Mouse (Mus musculus): ENCODE results near the gene Pepd. TPM values are rescaled to one million over a fixed set of nuclear protein-coding genes. Genes with fewer than 3 reads are reported as not detected.
"Not testable (repeated sequence)": the region's sequence is repeated elsewhere in the genome, so short reads cannot be mapped to it uniquely, and the experiment has no call there.

Gene Pepd
- total and polyA plus RNA-seq, 3 experiments: 29.7 to 48.0 TPM; not detected in 1

- Histone ChIP-seq H3K9me3 (replicated peaks; ENCODE audit: insufficient read depth, low read length) (no peaks in the 10 kb centered on the region), H3K4me1 (ENCODE audit: control insufficient read depth in 1 of 2, insufficient read depth in 2 of 2, low read length in 2 of 2) (peaks cover 0 to 7% of the 10 kb centered on the region in 2 experiments; a peak in 2 of 4 replicates), H3K4me3 (ENCODE audit: control insufficient read depth in 1 of 2, insufficient read depth in 1 of 2, low read depth in 2 of 2, low read length in 2 of 2) (no peak overlapping the region), H3K27ac (ENCODE audit: control insufficient read depth, low read depth, low read length) (no peak overlapping the region), H3K79me2 (ENCODE audit: control insufficient read depth, insufficient read depth, low read length, poor library complexity) (no peaks in the 10 kb centered on the region), H3K36me3 (ENCODE audit: control insufficient read depth in 1 of 2, insufficient read depth in 2 of 2, low read length in 2 of 2) (no peaks in the 10 kb centered on the region), H3K9ac (ENCODE audit: control insufficient read depth, low read depth, low read length, poor library complexity, severe bottlenecking) (no peak overlapping the region), H3K27me3 (ENCODE audit: control insufficient read depth in 1 of 2, insufficient read depth in 2 of 2, low read length in 2 of 2) (no peaks in the 10 kb centered on the region)
- TF ChIP-seq NRF1 (IDR thresholded peaks at IDR 0.05; ENCODE audit: insufficient read depth, low read depth, low read length, poor library complexity, severe bottlenecking): no peak
- no peak for TF ChIP-seq MAFK (IDR thresholded peaks at IDR 0.05; ENCODE audit: borderline replicate concordance, low read depth, low read length)
- TF ChIP-seq GATA1 (IDR thresholded peaks at IDR 0.05; ENCODE audit: low read depth, low read length): no peak
- no peak for TF ChIP-seq ZMIZ1 (IDR thresholded peaks at IDR 0.05; ENCODE audit: low read depth, low read length)
- DNase-seq (ENCODE audit: low read depth, low spot score): no peak
Measured at GRCm38 (mm10) chr7:34973877-34974276, 61.7 kb downstream of the Pepd start.

GRCm38 (mm10) chr7:34975913-34976312 is 63.7 kb downstream of the Pepd start:
- Histone ChIP-seq H3K27ac (ENCODE audit: control insufficient read depth, low read depth, low read length) (no peak overlapping the region), H3K4me1 (ENCODE audit: control insufficient read depth in 1 of 2, insufficient read depth in 2 of 2, low read length in 2 of 2) (no peaks in the 10 kb centered on the region), H3K36me3 (ENCODE audit: control insufficient read depth in 1 of 2, insufficient read depth in 2 of 2, low read length in 2 of 2) (no peaks in the 10 kb centered on the region), H3K79me2 (ENCODE audit: control insufficient read depth, insufficient read depth, low read length, poor library complexity) (no peaks in the 10 kb centered on the region), H3K27me3 (ENCODE audit: control insufficient read depth in 1 of 2, insufficient read depth in 2 of 2, low read length in 2 of 2) (no peaks in the 10 kb centered on the region), H3K9me3 (replicated peaks; ENCODE audit: insufficient read depth, low read length) (no peaks in the 10 kb centered on the region), H3K4me3 (ENCODE audit: control insufficient read depth in 1 of 2, insufficient read depth in 1 of 2, low read depth in 2 of 2, low read length in 2 of 2) (no peak overlapping the region), H3K9ac (ENCODE audit: control insufficient read depth, low read depth, low read length, poor library complexity, severe bottlenecking) (no peak overlapping the region)
- TF ChIP-seq ZC3H11A (IDR thresholded peaks at IDR 0.05; ENCODE audit: low read depth, low read length): no peak
- DNase-seq (ENCODE audit: low read depth, low spot score): no peak

GRCm38 (mm10) chr7:34977403-34977802 is 65.2 kb downstream of the Pepd start:
- H3K4me1 ChIP-seq (ENCODE audit: control insufficient read depth in 1 of 2, insufficient read depth in 2 of 2, low read length in 2 of 2): no peaks in the 10 kb centered on the region
- no peak overlapping the region for H3K4me3 ChIP-seq (ENCODE audit: control insufficient read depth in 1 of 2, insufficient read depth in 1 of 2, low read depth in 2 of 2, low read length in 2 of 2)
- H3K27me3 ChIP-seq (ENCODE audit: control insufficient read depth in 1 of 2, insufficient read depth in 2 of 2, low read length in 2 of 2): no peaks in the 10 kb centered on the region
- H3K9me3 ChIP-seq (replicated peaks; ENCODE audit: insufficient read depth, low read length): no peaks in the 10 kb centered on the region
- no peak overlapping the region for H3K27ac ChIP-seq (ENCODE audit: control insufficient read depth, low read depth, low read length)
- no peaks in the 10 kb centered on the region for H3K36me3 ChIP-seq (ENCODE audit: control insufficient read depth in 1 of 2, insufficient read depth in 2 of 2, low read length in 2 of 2)
- H3K9ac ChIP-seq (ENCODE audit: control insufficient read depth, low read depth, low read length, poor library complexity, severe bottlenecking): no peak overlapping the region
- no peak for TF ChIP-seq RCOR1 (IDR thresholded peaks at IDR 0.05; ENCODE audit: low read depth, low read length)
- H3K79me2 ChIP-seq (ENCODE audit: control insufficient read depth, insufficient read depth, low read length, poor library complexity): no peaks in the 10 kb centered on the region
- DNase-seq (ENCODE audit: low read depth, low spot score): no peak

- Histone ChIP-seq H3K4me1 (ENCODE audit: control insufficient read depth in 1 of 2, insufficient read depth in 2 of 2, low read length in 2 of 2) (peaks cover 0 to 8% of the 10 kb centered on the region in 2 experiments; a peak in 3 of 4 replicates), H3K9me3 (replicated peaks; ENCODE audit: insufficient read depth, low read length) (no peaks in the 10 kb centered on the region), H3K27me3 (ENCODE audit: control insufficient read depth in 1 of 2, insufficient read depth in 2 of 2, low read length in 2 of 2) (no peaks in the 10 kb centered on the region), H3K9ac (ENCODE audit: control insufficient read depth, low read depth, low read length, poor library complexity, severe bottlenecking) (no peak overlapping the region), H3K79me2 (ENCODE audit: control insufficient read depth, insufficient read depth, low read length, poor library complexity) (no peaks in the 10 kb centered on the region), H3K36me3 (ENCODE audit: control insufficient read depth in 1 of 2, insufficient read depth in 2 of 2, low read length in 2 of 2) (peaks cover 0 to 3% of the 10 kb centered on the region in 2 experiments; a peak in 1 of 4 replicates), H3K4me3 (ENCODE audit: control insufficient read depth in 1 of 2, insufficient read depth in 1 of 2, low read depth in 2 of 2, low read length in 2 of 2) (no peak overlapping the region), H3K27ac (ENCODE audit: control insufficient read depth, low read depth, low read length) (no peak overlapping the region)
- TF ChIP-seq RCOR1 (IDR thresholded peaks at IDR 0.05; ENCODE audit: low read depth, low read length) (no peak), ZMIZ1 (IDR thresholded peaks at IDR 0.05; ENCODE audit: low read depth, low read length) (no peak), E2F4 (IDR thresholded peaks at IDR 0.05; ENCODE audit: borderline replicate concordance, low read depth, low read length) (no peak), TBP (IDR thresholded peaks at IDR 0.05; ENCODE audit: low read depth, low read length) (no peak)
- DNase-seq (ENCODE audit: low read depth, low spot score): no peak
Measured at GRCm38 (mm10) chr7:34981803-34982202, 69.6 kb downstream of the Pepd start.

- not testable (repeated sequence) for DNase-seq (ENCODE audit: low read depth, low spot score); H3K4me1 ChIP-seq (ENCODE audit: control insufficient read depth in 1 of 2, insufficient read depth in 2 of 2, low read length in 2 of 2); H3K4me3 ChIP-seq (ENCODE audit: control insufficient read depth in 1 of 2, insufficient read depth in 1 of 2, low read depth in 2 of 2, low read length in 2 of 2); H3K36me3 ChIP-seq (ENCODE audit: control insufficient read depth in 1 of 2, insufficient read depth in 2 of 2, low read length in 2 of 2); H3K9ac ChIP-seq (ENCODE audit: control insufficient read depth, low read depth, low read length, poor library complexity, severe bottlenecking); H3K27ac ChIP-seq (ENCODE audit: control insufficient read depth, low read depth, low read length); H3K27me3 ChIP-seq (ENCODE audit: control insufficient read depth in 1 of 2, insufficient read depth in 2 of 2, low read length in 2 of 2); H3K79me2 ChIP-seq (ENCODE audit: control insufficient read depth, insufficient read depth, low read length, poor library complexity); H3K9me3 ChIP-seq (replicated peaks; ENCODE audit: insufficient read depth, low read length)
Measured at GRCm38 (mm10) chr7:34982372-34982771, 70.2 kb downstream of the Pepd start.

Measured in MEL (cell line).